Mouse (Mus musculus): ENCODE results near the gene Rbbp8nl. TPM values are rescaled to one million over a fixed set of nuclear protein-coding genes. Genes with fewer than 3 reads are reported as not detected.

Rbbp8nl gene
- polyA plus RNA-seq, 1 experiment from 2014 or later: 1.6 TPM

- H3K4me2 ChIP-seq (replicated peaks; ENCODE audit: low read depth, low read length): no peak overlapping the region
- no peak overlapping the region for H3K9ac ChIP-seq (replicated peaks; ENCODE audit: low read length)
- H3K27ac ChIP-seq (ENCODE audit: low read length): no peak overlapping the region
- no peaks in the 10 kb centered on the region for H3K9me3 ChIP-seq (ENCODE audit: low read length)
- H3K4me1 ChIP-seq (ENCODE audit: insufficient read depth, low read length): no peaks in the 10 kb centered on the region
- H3K4me3 ChIP-seq (ENCODE audit: low read length): no peak overlapping the region
- no peaks in the 10 kb centered on the region for H3K27me3 ChIP-seq (ENCODE audit: insufficient read depth, low read length)
- ATAC-seq (ENCODE audit: low FRiP score, low TSS enrichment): no peak
- H3K36me3 ChIP-seq (ENCODE audit: insufficient read depth, low read length): no peaks in the 10 kb centered on the region
- WGBS: 72% methylated on average over 4 of the region's 4 CpGs
Observed at GRCm38 (mm10) chr2:180292026-180292425, 2.3 kb upstream of the Rbbp8nl start.

- H3K9me3 ChIP-seq (ENCODE audit: low read length): no peaks in the 10 kb centered on the region
- H3K27me3 ChIP-seq (ENCODE audit: insufficient read depth, low read length): no peaks in the 10 kb centered on the region
- H3K9ac ChIP-seq (replicated peaks; ENCODE audit: low read length): no peak overlapping the region
- no peak overlapping the region for H3K4me3 ChIP-seq (ENCODE audit: low read length)
- H3K36me3 ChIP-seq (ENCODE audit: insufficient read depth, low read length): no peaks in the 10 kb centered on the region
- 78% methylated on average over 5 of the region's 5 CpGs for WGBS
- no peak for ATAC-seq (ENCODE audit: low FRiP score, low TSS enrichment)
- H3K4me1 ChIP-seq (ENCODE audit: insufficient read depth, low read length): no peaks in the 10 kb centered on the region
- no peak overlapping the region for H3K4me2 ChIP-seq (replicated peaks; ENCODE audit: low read depth, low read length)
- H3K27ac ChIP-seq (ENCODE audit: low read length): no peak overlapping the region
Observed at GRCm38 (mm10) chr2:180291566-180291965, 1.9 kb upstream of the Rbbp8nl start.

- Histone ChIP-seq H3K36me3 (ENCODE audit: insufficient read depth, low read length) (no peaks in the 10 kb centered on the region), H3K4me3 (ENCODE audit: low read length) (no peak overlapping the region), H3K27me3 (ENCODE audit: insufficient read depth, low read length) (no peaks in the 10 kb centered on the region), H3K9ac (replicated peaks; ENCODE audit: low read length) (no peak overlapping the region), H3K9me3 (ENCODE audit: low read length) (no peaks in the 10 kb centered on the region), H3K27ac (ENCODE audit: low read length) (peak overlapping the region; percentile 87; the same call in 1 of the 2 replicates), H3K4me2 (replicated peaks; ENCODE audit: low read depth, low read length) (no peak overlapping the region), H3K4me1 (ENCODE audit: insufficient read depth, low read length) (no peaks in the 10 kb centered on the region)
- 53% methylated on average over 6 of the region's 6 CpGs for WGBS
- no peak for ATAC-seq (ENCODE audit: low FRiP score, low TSS enrichment)
Observed at GRCm38 (mm10) chr2:180290503-180290902, 824 bp upstream of the Rbbp8nl start.

- Histone ChIP-seq H3K9me3 (ENCODE audit: low read length) (no peaks in the 10 kb centered on the region), H3K4me1 (ENCODE audit: insufficient read depth, low read length) (no peaks in the 10 kb centered on the region), H3K4me3 (ENCODE audit: low read length) (no peak overlapping the region), H3K27me3 (ENCODE audit: insufficient read depth, low read length) (no peaks in the 10 kb centered on the region), H3K36me3 (ENCODE audit: insufficient read depth, low read length) (no peaks in the 10 kb centered on the region), H3K27ac (ENCODE audit: low read length) (peak overlapping the region; percentile 87), H3K4me2 (replicated peaks; ENCODE audit: low read depth, low read length) (peak overlapping the region; percentile 14; the same call in 1 of the 2 replicates), H3K9ac (replicated peaks; ENCODE audit: low read length) (no peak overlapping the region)
- WGBS: 34% methylated on average over 11 of the region's 11 CpGs
- peak; percentile 60; the same call in 1 of the 2 replicates for ATAC-seq (ENCODE audit: low FRiP score, low TSS enrichment)
Observed at GRCm38 (mm10) chr2:180288966-180289365, 713 bp downstream of the Rbbp8nl start.

GRCm38 (mm10) chr2:180279321-180279720 lies 10.4 kb downstream of the Rbbp8nl start:
- Histone ChIP-seq H3K9me3 (ENCODE audit: low read length) (no peaks in the 10 kb centered on the region), H3K4me2 (replicated peaks; ENCODE audit: low read depth, low read length) (no peak overlapping the region), H3K4me3 (ENCODE audit: low read length) (no peak overlapping the region), H3K27ac (ENCODE audit: low read length) (no peak overlapping the region), H3K9ac (replicated peaks; ENCODE audit: low read length) (no peak overlapping the region), H3K27me3 (ENCODE audit: insufficient read depth, low read length) (no peaks in the 10 kb centered on the region), H3K4me1 (ENCODE audit: insufficient read depth, low read length) (peaks cover 15% of the 10 kb centered on the region), H3K36me3 (ENCODE audit: insufficient read depth, low read length) (no peaks in the 10 kb centered on the region)
- ATAC-seq (ENCODE audit: low FRiP score, low TSS enrichment): no peak
- WGBS: 89% methylated on average over 8 of the region's 8 CpGs

GRCm38 (mm10) chr2:180277773-180278320 lies 11.8 kb downstream of the Rbbp8nl start:
- Histone ChIP-seq H3K27me3 (ENCODE audit: insufficient read depth, low read length) (no peaks in the 10 kb centered on the region), H3K4me3 (ENCODE audit: low read length) (no peak overlapping the region), H3K27ac (ENCODE audit: low read length) (no peak overlapping the region), H3K9ac (replicated peaks; ENCODE audit: low read length) (no peak overlapping the region), H3K4me2 (replicated peaks; ENCODE audit: low read depth, low read length) (no peak overlapping the region), H3K9me3 (ENCODE audit: low read length) (no peaks in the 10 kb centered on the region), H3K36me3 (ENCODE audit: insufficient read depth, low read length) (no peaks in the 10 kb centered on the region), H3K4me1 (ENCODE audit: insufficient read depth, low read length) (peaks cover 20% of the 10 kb centered on the region)
- WGBS: 72% methylated on average over 8 of the region's 8 CpGs
- ATAC-seq (ENCODE audit: low FRiP score, low TSS enrichment): no peak

- H3K36me3 ChIP-seq (ENCODE audit: insufficient read depth, low read length): no peaks in the 10 kb centered on the region
- H3K4me2 ChIP-seq (replicated peaks; ENCODE audit: low read depth, low read length): no peak overlapping the region
- peaks cover 30% of the 10 kb centered on the region for H3K4me1 ChIP-seq (ENCODE audit: insufficient read depth, low read length)
- no peak overlapping the region for H3K4me3 ChIP-seq (ENCODE audit: low read length)
- H3K9me3 ChIP-seq (ENCODE audit: low read length): no peaks in the 10 kb centered on the region
- ATAC-seq (ENCODE audit: low FRiP score, low TSS enrichment): no peak
- no peaks in the 10 kb centered on the region for H3K27me3 ChIP-seq (ENCODE audit: insufficient read depth, low read length)
- no peak overlapping the region for H3K27ac ChIP-seq (ENCODE audit: low read length)
- H3K9ac ChIP-seq (replicated peaks; ENCODE audit: low read length): no peak overlapping the region
- 68% methylated on average over 8 of the region's 8 CpGs for WGBS
Observed at GRCm38 (mm10) chr2:180276851-180277259, 12.8 kb downstream of the Rbbp8nl start.

GRCm38 (mm10) chr2:180276385-180276784 lies 13.3 kb downstream of the Rbbp8nl start:
- Histone ChIP-seq H3K4me2 (replicated peaks; ENCODE audit: low read depth, low read length) (peak overlapping the region; percentile 21; the same call in 1 of the 2 replicates), H3K9me3 (ENCODE audit: low read length) (no peaks in the 10 kb centered on the region), H3K36me3 (ENCODE audit: insufficient read depth, low read length) (no peaks in the 10 kb centered on the region), H3K9ac (replicated peaks; ENCODE audit: low read length) (no peak overlapping the region), H3K27ac (ENCODE audit: low read length) (no peak overlapping the region), H3K4me3 (ENCODE audit: low read length) (no peak overlapping the region), H3K4me1 (ENCODE audit: insufficient read depth, low read length) (peaks cover 33% of the 10 kb centered on the region), H3K27me3 (ENCODE audit: insufficient read depth, low read length) (no peaks in the 10 kb centered on the region)
- no peak for ATAC-seq (ENCODE audit: low FRiP score, low TSS enrichment)
- WGBS: 49% methylated on average over 4 of the region's 4 CpGs

- peaks cover 38% of the 10 kb centered on the region for H3K4me1 ChIP-seq (ENCODE audit: insufficient read depth, low read length)
- H3K9me3 ChIP-seq (ENCODE audit: low read length): no peaks in the 10 kb centered on the region
- H3K9ac ChIP-seq (replicated peaks; ENCODE audit: low read length): no peak overlapping the region
- H3K27ac ChIP-seq (ENCODE audit: low read length): no peak overlapping the region
- no peaks in the 10 kb centered on the region for H3K36me3 ChIP-seq (ENCODE audit: insufficient read depth, low read length)
- WGBS: under 1% methylated on average over 8 of the region's 8 CpGs
- H3K27me3 ChIP-seq (ENCODE audit: insufficient read depth, low read length): no peaks in the 10 kb centered on the region
- peak overlapping the region; percentile 21; the same call in 1 of the 2 replicates for H3K4me2 ChIP-seq (replicated peaks; ENCODE audit: low read depth, low read length)
- ATAC-seq (ENCODE audit: low FRiP score, low TSS enrichment): peak; percentile 69
- no peak overlapping the region for H3K4me3 ChIP-seq (ENCODE audit: low read length)
Observed at GRCm38 (mm10) chr2:180275836-180276235, 13.8 kb downstream of the Rbbp8nl start.

- Histone ChIP-seq H3K4me1 (ENCODE audit: insufficient read depth, low read length) (peaks cover 34% of the 10 kb centered on the region), H3K27ac (ENCODE audit: low read length) (no peak overlapping the region), H3K9me3 (ENCODE audit: low read length) (no peaks in the 10 kb centered on the region), H3K27me3 (ENCODE audit: insufficient read depth, low read length) (no peaks in the 10 kb centered on the region), H3K4me3 (ENCODE audit: low read length) (no peak overlapping the region), H3K4me2 (replicated peaks; ENCODE audit: low read depth, low read length) (no peak overlapping the region), H3K36me3 (ENCODE audit: insufficient read depth, low read length) (no peaks in the 10 kb centered on the region), H3K9ac (replicated peaks; ENCODE audit: low read length) (no peak overlapping the region)
- ATAC-seq (ENCODE audit: low FRiP score, low TSS enrichment): no peak
- WGBS: 91% methylated on average over 2 of the region's 2 CpGs
Observed at GRCm38 (mm10) chr2:180274523-180274922, 15.2 kb downstream of the Rbbp8nl start.

Measured in kidney, embryonic 16.5 days (tissue).